Mouse (Mus musculus): ENCODE results near the gene Mmp19.

Mmp19 gene

GRCm38 (mm10) chr10:128790398-128791124 is at the start of gene Mmp19:
TSS of gene Mmp19 (plus strand) at chr10:128790910.
- in situ Hi-C loops (cut with MboI, MseI), result loop anchor here (10.0 kb wide), 1 partner anchor 324 kb away; the partner anchor contains the start of gene Olfr769

GRCm38 (mm10) chr10:128742616-128743015 is 48.1 kb upstream of the Mmp19 start:
- in situ Hi-C loops (cut with MboI, MseI), result no loop called here

DNA sequence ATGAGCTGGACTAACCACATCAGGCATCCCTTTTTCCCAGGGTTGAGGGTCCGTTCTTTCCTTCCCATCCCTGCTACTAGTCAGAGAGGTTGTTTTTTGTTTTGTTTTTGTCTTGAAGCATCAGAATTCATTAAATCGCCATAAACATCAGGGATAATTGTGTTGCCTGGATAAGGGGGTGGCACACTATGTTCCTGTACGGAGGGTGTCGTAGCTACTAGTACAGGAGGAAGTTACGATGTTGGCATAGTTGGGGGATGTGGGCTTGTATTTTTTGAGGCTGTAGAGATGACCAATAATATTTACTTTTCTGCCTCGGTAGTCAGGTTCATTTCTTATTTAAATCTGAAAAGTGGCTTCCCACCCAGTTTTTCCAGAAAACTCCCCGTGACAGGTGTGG is 47.5 kb upstream of the Mmp19 start:
- in situ Hi-C loops (cut with MboI, MseI), result no loop called here

DNA sequence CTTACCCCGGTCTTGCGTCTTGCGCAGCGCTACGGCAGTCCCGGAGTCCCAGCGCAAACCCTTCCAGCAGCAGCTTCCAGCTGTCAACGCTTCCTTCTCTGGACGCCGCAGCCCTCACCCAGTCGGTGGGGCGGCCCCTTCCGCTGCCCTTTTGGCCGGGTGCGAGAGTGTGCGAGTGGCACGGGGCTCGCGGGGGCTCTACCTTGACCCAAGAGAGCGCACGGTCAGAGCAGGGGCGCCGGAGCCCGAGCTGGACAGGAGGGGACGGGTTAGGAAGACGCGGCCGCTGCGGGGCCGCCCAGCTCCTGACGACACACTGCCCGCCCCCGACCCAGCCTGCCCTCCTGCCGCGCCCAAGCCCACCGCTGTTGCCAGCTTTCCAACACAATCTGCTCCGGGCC is 46.9 kb upstream of the Mmp19 start:
- in situ Hi-C loops (cut with MboI, MseI), result no loop called here

GRCm38 (mm10) chr10:128744211-128744610 is 46.5 kb upstream of the Mmp19 start:
- in situ Hi-C loops (cut with MboI, MseI), result no loop called here

GRCm38 (mm10) chr10:128744680-128745601 is 45.8 kb upstream of the Mmp19 start, which contains the start of gene Dgka:
TSS of gene Dgka (minus strand) at chr10:128744855.
- in situ Hi-C loops (cut with MboI, MseI), result no loop called here

- in situ Hi-C loops (cut with MboI, MseI), result no loop called here
Measured at GRCm38 (mm10) chr10:128745946-128746613, 44.6 kb upstream of the Mmp19 start.

DNA sequence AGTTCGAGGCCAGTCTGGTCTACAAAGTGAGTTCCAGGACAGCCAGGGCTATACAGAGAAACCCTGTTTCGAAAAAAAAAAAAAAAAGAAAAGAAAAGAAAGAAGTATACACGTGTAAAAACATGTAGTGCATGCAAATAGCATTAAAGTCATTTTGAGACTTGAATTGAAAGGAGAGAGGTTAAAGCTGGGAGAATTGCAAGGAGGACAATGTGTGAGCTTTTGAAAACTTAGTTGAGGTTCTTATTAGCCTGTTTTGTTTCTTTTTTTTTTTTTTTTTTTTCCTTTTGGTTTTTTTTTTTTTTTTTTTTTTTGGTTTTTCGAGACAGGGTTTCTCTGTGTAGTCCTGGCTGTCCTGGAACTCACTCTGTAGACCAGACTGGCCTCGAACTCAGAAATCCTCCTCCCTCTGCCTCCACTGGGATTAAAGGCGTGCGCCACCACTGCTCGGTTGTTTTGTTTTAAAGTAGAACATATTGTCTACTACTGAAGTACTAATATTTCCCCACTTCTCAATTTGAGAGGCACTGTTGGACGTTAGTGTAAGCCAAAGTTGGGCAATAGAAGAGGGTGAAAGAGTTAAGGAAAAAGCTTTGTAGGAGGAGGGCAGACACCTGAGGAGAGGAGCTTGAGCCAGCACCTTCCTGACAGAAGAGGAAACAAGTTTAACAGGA is 43.6 kb upstream of the Mmp19 start:
- in situ Hi-C loops (cut with MboI, MseI), result no loop called here

- in situ Hi-C loops (cut with MboI, MseI), result no loop called here
Measured at GRCm38 (mm10) chr10:128747646-128748251, 43.0 kb upstream of the Mmp19 start, which contains the start of gene Pym1. TSS of gene Pym1 (plus strand) at chr10:128747889.

DNA sequence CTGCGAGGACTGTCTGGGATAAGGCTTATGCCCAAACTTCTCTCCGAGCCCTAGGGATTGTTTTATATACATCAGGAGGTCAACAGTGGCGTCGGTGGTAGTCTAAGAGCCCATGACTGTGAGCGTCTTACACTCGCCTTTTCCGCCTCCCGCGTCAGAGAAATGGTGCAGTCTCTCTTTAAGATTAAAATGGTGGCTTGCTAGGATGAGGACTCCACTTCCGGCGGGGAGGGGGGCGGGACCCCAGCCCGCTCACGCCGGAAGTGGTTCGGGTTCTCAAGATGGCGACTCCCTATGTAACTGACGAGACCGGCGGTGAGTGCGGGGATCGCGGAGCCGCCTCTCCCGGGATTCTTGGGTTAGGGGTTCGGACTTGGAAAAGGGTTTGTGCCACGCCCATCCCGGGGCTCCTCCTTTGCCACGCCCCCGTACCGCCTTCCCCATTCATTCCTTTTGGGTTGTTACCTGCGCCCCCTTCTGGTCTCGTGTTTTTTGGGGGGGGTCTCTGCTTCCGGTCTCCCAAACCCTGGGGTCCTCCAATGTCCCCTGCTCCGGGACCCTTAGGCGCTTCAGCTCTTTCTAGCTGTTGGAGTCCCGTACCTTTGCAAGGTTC is 42.4 kb upstream of the Mmp19 start:
- in situ Hi-C loops (cut with MboI, MseI), result no loop called here

GRCm38 (mm10) chr10:128772895-128773294 is 17.8 kb upstream of the Mmp19 start:
- in situ Hi-C loops (cut with MboI, MseI), result no loop called here

GRCm38 (mm10) chr10:128773685-128774084 is 17.0 kb upstream of the Mmp19 start:
- in situ Hi-C loops (cut with MboI, MseI), result no loop called here

GRCm38 (mm10) chr10:128778441-128778840 is 12.3 kb upstream of the Mmp19 start:
- in situ Hi-C loops (cut with MboI, MseI), result no loop called here

DNA sequence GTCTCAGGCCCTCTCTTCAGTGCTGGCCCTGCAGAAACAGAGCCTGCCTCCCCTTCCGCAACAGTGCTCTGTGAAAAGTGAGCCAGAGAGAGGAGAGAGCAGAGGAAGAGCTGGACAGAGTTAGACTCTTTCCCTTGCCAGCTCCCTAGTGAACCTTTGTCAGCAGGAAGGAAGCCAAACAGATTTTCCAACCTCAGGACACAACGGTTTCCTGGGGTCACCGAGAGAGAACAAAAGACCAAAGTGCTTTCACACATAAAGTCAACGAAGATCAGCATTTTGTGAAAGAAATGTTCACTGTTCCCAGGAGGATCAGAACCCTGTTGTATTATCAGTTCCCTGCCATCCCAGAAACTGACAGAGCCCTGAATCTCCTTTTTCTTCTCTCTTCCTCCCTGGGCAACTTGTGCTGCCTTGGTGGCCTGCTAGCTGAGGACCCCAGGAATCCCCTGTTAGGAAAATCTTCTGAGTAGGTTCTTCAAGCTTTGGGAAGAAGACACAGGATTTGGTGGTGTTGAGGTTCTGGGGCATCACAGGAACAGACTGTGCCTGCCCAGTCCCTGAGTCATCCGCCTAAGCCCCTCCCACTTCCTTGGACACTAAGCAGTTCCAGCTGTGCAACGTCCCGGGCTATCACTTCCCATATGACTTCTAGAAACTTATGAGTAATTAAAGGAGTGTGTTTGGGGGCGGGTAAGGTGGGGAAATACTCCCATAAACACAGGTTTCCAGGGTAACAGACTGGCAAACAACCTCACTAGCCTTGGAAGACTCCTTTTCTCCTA is 11.5 kb upstream of the Mmp19 start:
- in situ Hi-C loops (cut with MboI, MseI), result no loop called here

- in situ Hi-C loops (cut with MboI, MseI), result no loop called here
Measured at GRCm38 (mm10) chr10:128780200-128780599, 10.5 kb upstream of the Mmp19 start.

- in situ Hi-C loops (cut with MboI, MseI), result loop anchor here (10.0 kb wide), 1 partner anchor 323 kb away; the partner anchor contains the start of gene Olfr769
Measured at GRCm38 (mm10) chr10:128792041-128792440, 1.3 kb downstream of the Mmp19 start.

- in situ Hi-C loops (cut with MboI, MseI), result loop anchor here (10.0 kb wide), 1 partner anchor 322 kb away; the partner anchor contains the start of gene Olfr769
Measured at GRCm38 (mm10) chr10:128793258-128793657, 2.5 kb downstream of the Mmp19 start.

DNA sequence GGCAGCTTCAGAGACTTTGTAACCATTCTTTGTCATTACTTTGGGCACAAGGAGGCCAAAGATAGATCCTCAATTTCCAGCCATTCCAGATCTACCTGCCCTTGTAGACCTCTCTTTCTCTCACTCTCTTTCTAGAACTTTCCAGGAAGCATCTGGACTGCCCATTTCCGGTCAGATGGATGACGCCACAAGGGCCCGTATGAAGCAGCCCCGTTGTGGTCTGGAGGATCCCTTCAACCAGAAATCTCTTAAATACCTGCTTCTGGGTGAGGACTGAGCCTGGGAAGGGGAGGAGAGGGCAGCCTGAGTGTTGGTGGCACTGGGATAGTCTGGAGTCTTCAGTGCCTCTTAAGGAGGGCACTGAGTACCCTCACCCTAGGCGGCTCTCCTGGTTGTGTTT is 3.7 kb downstream of the Mmp19 start:
- in situ Hi-C loops (cut with MboI, MseI), result loop anchor here (10.0 kb wide), 1 partner anchor 320 kb away; the partner anchor contains the start of gene Olfr769

GRCm38 (mm10) chr10:128795581-128795980 is 4.9 kb downstream of the Mmp19 start:
- in situ Hi-C loops (cut with MboI, MseI), result loop anchor here (10.0 kb wide), 1 partner anchor 319 kb away; the partner anchor contains the start of gene Olfr769
